Mouse (Mus musculus) liver, embryonic 12.5 days (tissue): Measurements from ENCODE around the gene Fam120a. TPM values are rescaled to one million over a fixed set of nuclear protein-coding genes. Genes with fewer than 3 reads are reported as not detected.

Experiments
- ATAC-seq: fragments of 200-750 bp; cut with Nextera tagmentation; 2 replicates; pipeline ENCODE4 v1.8.0; 2017; ENCODE audit warnings: moderate number of reproducible peaks, mild to moderate bottlenecking, moderate library complexity
- H3K27ac ChIP-seq: fragments of 300-500 bp; sonication (generic); 2 replicates; pipeline ENCODE4 v1.5.1; 2016; ENCODE audit warnings: mild to moderate bottlenecking
- H3K27me3 ChIP-seq: fragments of 300-500 bp; sonication (generic); replicated peaks from 2 replicates; pipeline ENCODE4 v1.6.1; 2016; ENCODE audit warnings: mild to moderate bottlenecking, moderate library complexity
- H3K36me3 ChIP-seq: fragments of 300-500 bp; sonication (generic); 2 replicates; pipeline ENCODE4 v1.6.1; 2016; ENCODE audit warnings: mild to moderate bottlenecking, moderate library complexity
- H3K4me1 ChIP-seq: fragments of 300-500 bp; sonication (generic); 2 replicates; pipeline ENCODE4 v1.6.1; 2016
- H3K4me2 ChIP-seq: fragments of 300-500 bp; sonication (generic); 2 replicates; pipeline ENCODE4 v1.6.1; 2016; ENCODE audit warnings: mild to moderate bottlenecking, moderate library complexity
- H3K4me3 ChIP-seq: fragments of 300-500 bp; sonication (generic); 2 replicates; pipeline ENCODE4 v1.5.1; 2016; ENCODE audit warnings: mild to moderate bottlenecking, moderate library complexity
- H3K9ac ChIP-seq: fragments of 300-500 bp; sonication (generic); 2 replicates; pipeline ENCODE4 v1.6.1; 2016; ENCODE audit warnings: mild to moderate bottlenecking, moderate library complexity
- H3K9me3 ChIP-seq: fragments of 300-500 bp; sonication (generic); replicated peaks from 2 replicates; pipeline ENCODE4 v1.6.1; 2016; ENCODE audit warnings: mild to moderate bottlenecking, moderate library complexity
- WGBS: fragments of 180-500 bp; shearing (Covaris S2); methylation state at CpG from one replicate; pipeline ENCODE4 v1.1.7; 2016; ENCODE audit not compliant: insufficient replicate concordance; 5-methylcytosine and 5-hydroxymethylcytosine counted together
- polyA plus RNA-seq: library from polyadenylated mRNA; unstranded; fragments of >200 nt; fragmentation: Nextera tagmentation; extraction: Ambion mirVana; gene quantifications from 2 replicates; pipeline ENCODE4 v1.2.1, GENCODE M21; 2016

The Fam120a gene
- 19.5 and 20.1 TPM in 2 replicates for polyA plus RNA-seq

DNA sequence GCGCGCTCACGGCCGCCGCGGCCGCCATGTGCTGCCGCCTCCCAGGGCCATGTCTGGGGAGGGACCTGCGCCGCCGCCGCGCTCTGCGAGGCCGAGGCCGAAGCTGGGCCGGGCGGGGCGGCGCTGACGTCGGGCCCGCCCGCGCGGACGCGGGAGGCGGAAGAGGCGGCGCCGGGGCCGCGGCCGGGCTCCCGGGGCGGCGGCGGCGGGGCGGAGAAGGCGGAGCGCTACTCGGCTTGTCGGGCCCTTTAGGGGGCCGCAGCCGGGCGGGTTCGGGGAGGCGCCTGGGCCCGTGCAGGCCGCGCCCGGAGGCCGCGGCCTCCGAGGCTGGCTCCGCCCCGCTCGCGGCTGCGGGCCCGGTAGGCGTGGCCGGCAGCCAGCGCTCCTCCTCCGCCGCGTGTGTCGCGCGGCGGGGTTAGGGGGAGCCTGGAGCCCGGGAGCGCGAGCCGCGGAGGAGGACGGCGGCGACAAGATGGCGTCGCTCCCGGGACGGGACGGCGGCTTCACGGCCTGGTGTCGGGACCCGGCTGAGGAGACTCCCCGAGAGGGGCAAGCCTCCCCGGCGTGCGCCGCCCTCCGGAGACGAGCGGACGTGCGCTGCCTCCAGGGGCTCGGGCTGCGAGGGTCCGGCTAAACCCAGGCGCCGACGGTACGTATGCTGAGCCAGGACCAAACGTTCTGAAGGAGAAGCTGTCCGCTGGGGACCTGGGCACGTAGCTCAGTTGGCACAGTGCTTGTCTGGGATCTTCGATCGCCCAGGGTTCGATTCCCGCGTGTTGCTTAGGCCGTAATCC is at the start of gene Fam120a:
Gene Fam120a (minus strand): TSS at position 62 of the 794 bp plus-strand sequence.
- no peaks in the 10 kb centered on the region for H3K9me3 ChIP-seq
- H3K4me1 ChIP-seq: peaks cover 62% of the 10 kb centered on the region
- peak within 1 kb of the TSS; percentile 94 for H3K4me2 ChIP-seq
- ATAC-seq: peak; percentile 92
- peak within 1 kb of the TSS; percentile 97 for H3K4me3 ChIP-seq
- H3K9ac ChIP-seq: peak within 1 kb of the TSS; percentile 99
- under 1% methylated on average over 56 of the region's 116 CpGs for WGBS
- no peaks in the 10 kb centered on the region for H3K27me3 ChIP-seq
- H3K27ac ChIP-seq: peak within 1 kb of the TSS; percentile 97
- peaks cover 16% of the 10 kb centered on the region for H3K36me3 ChIP-seq

DNA sequence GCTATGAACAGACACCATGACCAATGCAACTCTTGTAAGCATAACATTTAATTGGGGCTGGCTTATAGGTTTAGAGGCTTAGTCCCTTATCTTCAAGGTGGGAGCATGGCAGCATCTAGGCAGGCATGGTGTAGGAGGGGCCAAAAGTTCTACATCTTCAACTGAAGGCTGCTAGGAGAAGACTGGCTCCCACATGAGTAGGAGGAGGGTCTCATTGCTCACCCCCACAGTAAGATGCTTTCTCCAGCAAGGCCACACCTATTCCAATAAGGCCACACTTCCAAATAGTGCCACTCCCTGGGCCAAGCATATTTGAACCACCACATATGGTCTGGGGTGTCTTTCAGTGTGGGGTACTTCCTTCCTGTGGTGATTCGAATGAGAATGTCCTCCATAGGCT is 49.6 kb upstream of the Fam120a start:
- H3K9ac ChIP-seq: no peak overlapping the region
- ATAC-seq: no peak

DNA sequence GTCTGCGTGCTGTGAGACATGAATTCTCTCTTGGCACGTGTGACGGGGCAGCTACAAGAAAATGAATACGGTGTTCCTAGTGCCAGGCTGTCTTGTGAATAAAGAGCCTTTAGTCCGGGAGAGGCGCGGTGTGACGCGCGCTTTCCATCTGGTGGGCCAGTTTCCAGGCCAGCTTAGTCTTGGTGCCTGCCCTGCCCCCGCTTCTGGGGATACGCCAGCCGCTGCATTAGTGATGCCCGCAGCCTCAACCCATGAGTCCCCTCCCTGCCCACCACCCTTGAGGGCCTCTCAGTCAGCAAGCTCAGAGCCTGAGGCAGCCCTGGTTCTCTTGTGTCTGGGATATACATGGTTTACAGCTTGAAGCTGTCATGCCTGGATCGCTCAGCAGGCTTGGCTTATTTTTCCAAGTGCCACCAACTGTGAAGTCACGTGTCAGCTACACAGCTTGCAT is 48.5 kb upstream of the Fam120a start:
- no peak for ATAC-seq
- Histone ChIP-seq H3K36me3 (no peaks in the 10 kb centered on the region), H3K9ac (no peak overlapping the region), H3K4me2 (peak overlapping the region; percentile 59), H3K4me3 (no peak overlapping the region), H3K27ac (no peak overlapping the region), H3K4me1 (peaks cover 13% of the 10 kb centered on the region), H3K9me3 (peaks cover 6% of the 10 kb centered on the region), H3K27me3 (peaks cover 3% of the 10 kb centered on the region; the same call in 1 of the 2 replicates)
- 28% methylated on average over 16 of the region's 16 CpGs for WGBS

More for the DNA sequence above, 49.6 kb upstream of the Fam120a start:
- H3K27me3 ChIP-seq: peaks cover 3% of the 10 kb centered on the region; the same call in 1 of the 2 replicates
- no peak overlapping the region for H3K4me3 ChIP-seq
- H3K9me3 ChIP-seq: peaks cover 6% of the 10 kb centered on the region
- H3K4me2 ChIP-seq: no peak overlapping the region
- H3K27ac ChIP-seq: no peak overlapping the region
- H3K4me1 ChIP-seq: peaks cover 13% of the 10 kb centered on the region
- H3K36me3 ChIP-seq: no peaks in the 10 kb centered on the region
- 82% methylated on average over 1 of the region's 1 CpGs for WGBS

DNA sequence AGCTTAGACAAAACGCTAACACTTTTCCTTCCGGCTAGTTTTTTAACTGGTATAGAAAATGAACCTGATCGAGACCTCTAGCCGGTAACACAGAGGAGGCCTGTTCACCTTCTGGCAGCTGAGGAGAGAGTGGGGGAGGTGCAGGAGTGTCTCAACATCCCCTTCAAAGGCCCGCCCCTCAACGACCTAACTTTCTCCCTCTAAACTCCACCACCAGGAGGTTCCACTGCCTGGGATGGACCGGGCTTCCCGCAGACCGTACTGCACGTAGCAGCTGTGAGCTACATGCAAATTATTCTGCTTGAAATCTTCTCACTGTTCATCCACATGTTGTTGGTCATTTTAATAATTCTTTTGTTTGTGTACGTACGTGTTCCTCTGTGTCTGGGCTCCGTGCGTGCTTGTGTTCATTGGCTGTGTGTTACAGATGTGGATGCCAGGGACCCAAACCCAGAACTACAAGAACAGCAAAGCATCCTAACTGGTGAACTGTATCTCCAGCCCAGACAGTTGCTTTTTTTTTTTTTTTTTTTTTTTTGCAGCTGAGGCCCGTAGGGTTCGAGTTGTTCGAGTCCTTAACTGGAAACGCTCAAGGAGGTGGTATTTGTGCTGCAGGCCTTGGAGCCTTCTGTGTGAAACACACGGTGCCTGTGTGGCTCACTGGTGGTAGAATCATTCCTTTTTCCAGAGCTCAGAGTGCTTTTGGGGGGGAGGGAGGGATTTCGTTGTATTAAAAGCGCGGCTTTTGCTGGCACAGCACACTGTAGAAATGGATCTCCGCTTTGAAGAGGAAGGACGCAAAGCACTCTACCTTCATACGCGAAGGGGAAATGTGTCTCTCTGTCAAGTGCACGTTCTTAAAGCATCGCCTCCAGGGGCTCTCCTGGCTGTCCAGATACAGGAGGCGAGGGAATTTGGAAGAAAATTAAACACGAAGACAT is 47.8 kb upstream of the Fam120a start:
- WGBS: 13% methylated on average over 30 of the region's 30 CpGs
- Histone ChIP-seq H3K27ac (no peak overlapping the region), H3K4me1 (peaks cover 13% of the 10 kb centered on the region), H3K9ac (no peak overlapping the region; the same call in 1 of the 2 replicates), H3K27me3 (peaks cover 3% of the 10 kb centered on the region; the same call in 1 of the 2 replicates), H3K4me3 (peak overlapping the region; percentile 23), H3K9me3 (peaks cover 6% of the 10 kb centered on the region), H3K4me2 (peak overlapping the region; percentile 59), H3K36me3 (no peaks in the 10 kb centered on the region)
- 0 out of 2 replicates have a peak, but pooled peaks have one; percentile 27 for ATAC-seq

DNA sequence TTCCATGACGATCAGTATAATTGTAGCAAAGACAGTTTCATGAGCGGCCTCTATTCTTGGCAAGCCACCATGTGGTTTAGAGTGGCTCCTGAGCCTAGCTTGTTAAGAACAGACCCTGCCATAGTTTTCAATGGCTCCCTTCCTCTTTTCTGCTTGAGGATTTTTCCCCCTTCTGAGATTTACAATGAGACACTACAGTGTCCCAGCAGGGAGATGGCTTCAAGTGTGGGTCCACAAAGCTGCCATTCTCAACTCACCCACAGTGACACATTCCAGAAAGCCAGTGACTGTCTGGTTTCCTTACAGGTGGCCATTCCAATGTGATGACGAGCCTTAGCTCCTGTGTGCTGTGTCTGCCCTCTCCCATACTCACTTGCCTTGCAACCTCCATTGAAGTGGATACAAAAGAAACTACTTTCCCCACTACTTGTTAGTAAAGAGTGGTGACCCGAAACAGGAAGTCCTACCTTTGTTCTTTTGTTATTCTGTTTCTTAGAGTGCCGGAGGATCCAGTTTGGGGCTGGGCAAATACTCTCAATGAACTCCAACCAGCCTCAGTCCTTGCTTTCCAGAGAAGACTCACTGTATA is 45.5 kb upstream of the Fam120a start:
- no peak overlapping the region for H3K4me2 ChIP-seq
- H3K4me1 ChIP-seq: peaks cover 10% of the 10 kb centered on the region
- ATAC-seq: no peak
- no peaks in the 10 kb centered on the region for H3K36me3 ChIP-seq
- WGBS: 55% methylated on average over 5 of the region's 5 CpGs
- no peak overlapping the region for H3K9ac ChIP-seq
- H3K4me3 ChIP-seq: no peak overlapping the region
- peaks cover 14% of the 10 kb centered on the region for H3K27me3 ChIP-seq
- H3K9me3 ChIP-seq: peaks cover 6% of the 10 kb centered on the region
- no peak overlapping the region for H3K27ac ChIP-seq

DNA sequence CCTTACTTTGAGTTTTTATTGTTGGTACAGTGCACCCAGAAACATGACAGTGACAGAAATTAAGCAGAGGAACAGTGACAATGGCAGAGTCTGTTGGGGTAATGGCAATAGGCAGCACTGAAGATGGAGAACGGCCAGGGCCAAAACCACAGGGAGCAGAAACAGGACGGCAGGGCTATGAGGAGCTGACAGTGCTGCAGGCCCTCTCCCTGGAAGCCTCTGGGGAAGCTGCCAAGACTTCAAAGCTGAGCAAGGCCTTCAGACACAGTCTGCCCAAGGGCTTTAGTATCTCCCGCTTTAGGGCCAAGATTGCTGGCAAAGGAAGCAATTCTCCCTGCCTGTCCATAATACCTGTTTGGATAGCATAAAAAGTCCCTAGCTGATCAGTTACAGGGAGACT is 33.9 kb upstream of the Fam120a start:
- H3K9me3 ChIP-seq: no peaks in the 10 kb centered on the region
- peaks cover 3% of the 10 kb centered on the region; the same call in 1 of the 2 replicates for H3K27me3 ChIP-seq
- no peak overlapping the region for H3K4me3 ChIP-seq
- no peaks in the 10 kb centered on the region for H3K4me1 ChIP-seq
- no peak overlapping the region for H3K27ac ChIP-seq
- no peaks in the 10 kb centered on the region for H3K36me3 ChIP-seq
- H3K9ac ChIP-seq: no peak overlapping the region
- H3K4me2 ChIP-seq: no peak overlapping the region
- 47% methylated on average over 3 of the region's 3 CpGs for WGBS
- no peak for ATAC-seq

DNA sequence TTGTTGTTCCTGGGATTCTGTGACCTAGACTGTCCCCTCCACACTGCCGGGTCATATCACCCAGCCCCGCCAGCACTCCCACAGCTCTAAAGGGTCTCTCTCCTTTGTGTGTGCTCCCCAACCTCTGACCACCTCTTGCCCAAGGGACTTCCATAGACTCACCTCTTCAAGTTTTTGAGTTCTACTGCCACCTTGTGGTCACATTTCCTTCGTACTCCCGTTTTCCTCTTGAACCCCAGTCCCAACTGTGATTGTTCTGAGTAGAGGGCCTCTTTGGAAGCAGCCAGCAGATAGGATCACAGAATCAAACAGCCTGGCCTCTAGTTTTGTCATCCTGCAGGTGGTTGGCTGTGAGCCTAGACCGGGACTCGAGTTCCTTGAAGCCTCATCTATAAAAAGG is 30.8 kb upstream of the Fam120a start:
- H3K4me3 ChIP-seq: no peak overlapping the region
- H3K9me3 ChIP-seq: no peaks in the 10 kb centered on the region
- no peak overlapping the region for H3K9ac ChIP-seq
- H3K36me3 ChIP-seq: no peaks in the 10 kb centered on the region
- WGBS: 8% methylated on average over 6 of the region's 6 CpGs
- ATAC-seq: no peak
- H3K27me3 ChIP-seq: peaks cover 3% of the 10 kb centered on the region; the same call in 1 of the 2 replicates
- no peak overlapping the region for H3K4me2 ChIP-seq
- H3K4me1 ChIP-seq: no peaks in the 10 kb centered on the region
- H3K27ac ChIP-seq: no peak overlapping the region

DNA sequence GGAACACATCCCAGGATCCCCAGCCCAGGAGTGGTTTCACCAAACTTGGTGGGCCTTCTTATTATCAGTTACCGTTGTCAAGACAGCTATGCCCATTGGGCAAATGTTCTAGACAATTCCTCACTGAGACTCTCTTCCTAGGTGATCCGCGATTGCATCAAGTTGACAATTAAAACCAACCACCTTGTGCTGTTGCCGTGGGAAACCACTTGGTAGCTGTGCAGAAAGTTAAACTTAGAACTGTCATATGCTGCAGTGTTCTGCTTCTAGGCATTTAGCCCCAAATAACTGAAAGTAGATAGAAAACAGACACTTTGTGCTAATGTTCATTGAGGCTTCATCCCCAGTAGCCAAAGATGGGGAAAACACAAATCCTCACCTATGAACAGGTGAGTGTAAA is 28.9 kb upstream of the Fam120a start:
- 76% methylated on average over 4 of the region's 4 CpGs for WGBS

DNA sequence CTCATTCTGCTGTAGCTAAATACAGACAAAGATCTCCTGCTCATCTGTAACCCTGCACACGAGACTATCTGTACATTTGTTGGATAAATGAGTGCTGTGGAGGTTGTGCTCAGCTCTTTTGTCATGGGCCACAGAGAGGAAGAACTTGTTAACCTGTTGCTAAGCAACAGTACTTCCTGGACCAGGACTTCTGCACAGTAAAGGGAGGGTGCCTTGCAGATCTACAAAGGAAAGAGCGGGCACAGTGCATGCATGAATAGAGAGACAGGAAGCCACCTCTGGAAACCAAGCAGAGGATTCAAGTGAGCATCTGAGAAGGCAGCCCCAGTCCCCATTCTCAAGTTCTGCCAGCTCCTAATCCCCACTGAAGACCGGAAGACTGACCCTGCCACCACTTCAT is 27.1 kb upstream of the Fam120a start:
- no peak overlapping the region for H3K4me2 ChIP-seq
- H3K27ac ChIP-seq: no peak overlapping the region
- H3K36me3 ChIP-seq: no peaks in the 10 kb centered on the region
- no peak overlapping the region for H3K4me3 ChIP-seq
- H3K9me3 ChIP-seq: no peaks in the 10 kb centered on the region
- H3K27me3 ChIP-seq: peaks cover 3% of the 10 kb centered on the region; the same call in 1 of the 2 replicates
- no peak overlapping the region for H3K9ac ChIP-seq
- 27% methylated on average over 3 of the region's 3 CpGs for WGBS
- ATAC-seq: no peak
- H3K4me1 ChIP-seq: no peaks in the 10 kb centered on the region

More for the DNA sequence above, 28.9 kb upstream of the Fam120a start:
- Histone ChIP-seq H3K27me3 (peaks cover 3% of the 10 kb centered on the region; the same call in 1 of the 2 replicates), H3K4me3 (no peak overlapping the region), H3K4me1 (no peaks in the 10 kb centered on the region), H3K9me3 (no peaks in the 10 kb centered on the region), H3K36me3 (no peaks in the 10 kb centered on the region), H3K4me2 (no peak overlapping the region), H3K9ac (no peak overlapping the region), H3K27ac (no peak overlapping the region)
- ATAC-seq: no peak

DNA sequence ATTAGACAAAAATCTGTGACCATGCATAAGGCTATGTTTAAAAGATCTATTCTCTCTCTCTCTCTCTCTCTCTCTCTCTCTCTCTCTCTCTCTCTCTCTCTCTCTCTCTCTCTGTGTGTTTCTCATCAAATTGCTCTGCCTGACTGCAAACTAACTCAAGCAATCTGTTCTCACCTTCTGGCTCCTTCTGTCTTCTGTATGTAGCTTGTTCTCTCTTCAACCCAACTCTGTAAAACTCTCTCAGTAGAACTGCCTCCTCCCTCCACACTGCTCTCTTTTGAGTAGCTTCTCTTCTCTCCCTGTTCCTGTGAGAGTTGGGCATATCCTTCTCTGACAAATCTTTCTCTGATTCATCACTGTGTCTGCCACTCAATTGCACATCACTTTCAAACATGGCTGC is 25.1 kb upstream of the Fam120a start:
- no peak for ATAC-seq
- no peak overlapping the region for H3K4me3 ChIP-seq

DNA sequence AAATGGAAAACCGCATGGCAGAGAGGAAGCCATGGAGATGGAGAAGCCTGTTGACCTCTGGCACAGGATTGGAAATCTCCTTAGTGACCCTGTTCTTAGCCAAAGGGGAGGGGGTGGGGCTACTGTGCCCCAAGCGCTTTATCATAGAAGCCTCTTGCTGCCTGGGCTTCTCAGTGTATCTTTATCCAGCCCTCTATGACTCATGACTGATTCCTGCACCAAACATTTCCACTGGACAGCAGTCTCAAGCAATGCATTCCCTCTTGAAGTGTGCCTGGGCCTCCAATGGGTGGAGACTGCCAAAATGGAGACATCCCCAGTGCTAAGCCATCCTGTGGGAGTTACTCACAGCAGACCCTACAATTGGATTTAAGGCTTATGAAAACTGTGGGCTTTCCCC is 22.3 kb upstream of the Fam120a start:
- ATAC-seq: no peak
- no peak overlapping the region for H3K4me3 ChIP-seq
- H3K27ac ChIP-seq: no peak overlapping the region
- H3K4me2 ChIP-seq: no peak overlapping the region
- no peaks in the 10 kb centered on the region for H3K9me3 ChIP-seq
- no peak overlapping the region for H3K9ac ChIP-seq
- 64% methylated on average over 2 of the region's 2 CpGs for WGBS
- no peaks in the 10 kb centered on the region for H3K4me1 ChIP-seq
- no peaks in the 10 kb centered on the region for H3K27me3 ChIP-seq
- no peaks in the 10 kb centered on the region for H3K36me3 ChIP-seq

More for the DNA sequence above, 25.1 kb upstream of the Fam120a start:
- H3K9ac ChIP-seq: no peak overlapping the region
- no peaks in the 10 kb centered on the region for H3K4me1 ChIP-seq
- no peak overlapping the region for H3K27ac ChIP-seq
- H3K4me2 ChIP-seq: no peak overlapping the region
- H3K9me3 ChIP-seq: no peaks in the 10 kb centered on the region
- no peaks in the 10 kb centered on the region for H3K36me3 ChIP-seq
- H3K27me3 ChIP-seq: no peaks in the 10 kb centered on the region
